Mouse (Mus musculus) gastrocnemius, adult 2 months (tissue): Measurements from ENCODE around the gene Rnf43. TPM values are rescaled to one million over a fixed set of nuclear protein-coding genes. Genes with fewer than 3 reads are reported as not detected.

ENCODE experiments used
- DNase-seq: peaks from one replicate; pipeline ENCODE4 v3.0.0; 2022
- H3K27ac ChIP-seq: fragments of 200-600 bp; 2 replicates; pipeline ENCODE4 v1.8.1; 2022; ENCODE audit warnings: mild to moderate bottlenecking
- H3K4me3 ChIP-seq: fragments of 200-600 bp; 2 replicates; pipeline ENCODE4 v1.8.1; 2022; ENCODE audit warnings: mild to moderate bottlenecking, moderate library complexity
- CTCF ChIP-seq: fragments of 200-600 bp; IDR thresholded peaks from 2 replicates; pipeline ENCODE4 v1.8.1; 2022; ENCODE audit warnings: antibody characterized with exemption, mild to moderate bottlenecking, moderate library complexity
- intact Hi-C: fragments of 180-260 bp; cut with DNase I; formaldehyde crosslinking; loops from one replicate; pipeline ENCODE4 v1.15.1; 2025
- total RNA-seq, 2 experiments: library from RNA; stranded (reverse); gene quantifications; 2 replicates each; pipeline ENCODE4 v1.2.3; 2021

Gene Rnf43
- total RNA-seq, 2 experiments from 2014 or later, result 0.39 to 0.89 TPM

GRCm38 (mm10) chr11:87682096-87682495 lies 19.6 kb downstream of the Rnf43 start:
- no peak for DNase-seq
- intact Hi-C loops, result no loop called here
- no peak for TF ChIP-seq CTCF
- Histone ChIP-seq H3K4me3 (no peak overlapping the region), H3K27ac (no peak overlapping the region)

- no peak for DNase-seq
- Histone ChIP-seq H3K4me3 (no peak overlapping the region), H3K27ac (no peak overlapping the region)
- intact Hi-C loops, result no loop called here
- TF ChIP-seq CTCF, result no peak
These were observed 20.5 kb downstream of the Rnf43 start for GRCm38 (mm10) chr11:87682838-87683571.

- no peak for TF ChIP-seq CTCF
- intact Hi-C loops, result no loop called here
- Histone ChIP-seq H3K27ac (no peak overlapping the region), H3K4me3 (no peak overlapping the region)
- no peak for DNase-seq
These were observed 23.9 kb downstream of the Rnf43 start for GRCm38 (mm10) chr11:87686407-87686806.

- intact Hi-C loops, result no loop called here
- DNase-seq, result no peak
- Histone ChIP-seq H3K27ac (no peak overlapping the region), H3K4me3 (no peak overlapping the region)
- TF ChIP-seq CTCF, result no peak
These were observed 25.0 kb downstream of the Rnf43 start for GRCm38 (mm10) chr11:87687246-87688225.

- no peak overlapping the region for H3K27ac ChIP-seq
- no peak for TF ChIP-seq CTCF
- H3K4me3 ChIP-seq, result no peak overlapping the region
- no peak for DNase-seq
- intact Hi-C loops, result no loop called here
These were observed 26.1 kb downstream of the Rnf43 start for GRCm38 (mm10) chr11:87688478-87689203.

- TF ChIP-seq CTCF, result no peak
- Histone ChIP-seq H3K4me3 (no peak overlapping the region), H3K27ac (no peak overlapping the region)
- no peak for DNase-seq
- intact Hi-C loops, result no loop called here
These were observed 26.9 kb downstream of the Rnf43 start for GRCm38 (mm10) chr11:87689402-87689808.

- Histone ChIP-seq H3K27ac (no peak overlapping the region), H3K4me3 (no peak overlapping the region)
- intact Hi-C loops, result no loop called here
- DNase-seq, result no peak
- no peak for TF ChIP-seq CTCF
These were observed 27.7 kb downstream of the Rnf43 start for GRCm38 (mm10) chr11:87690054-87690740.

- DNase-seq, result no peak
- Histone ChIP-seq H3K4me3 (no peak overlapping the region), H3K27ac (no peak overlapping the region)
- TF ChIP-seq CTCF, result no peak
- intact Hi-C loops, result no loop called here
These were observed 34.7 kb downstream of the Rnf43 start for GRCm38 (mm10) chr11:87697131-87697682.

- intact Hi-C loops, result no loop called here
- no peak overlapping the region for H3K27ac ChIP-seq
- no peak overlapping the region for H3K4me3 ChIP-seq
- no peak for TF ChIP-seq CTCF
- DNase-seq, result no peak
These were observed 35.6 kb downstream of the Rnf43 start for GRCm38 (mm10) chr11:87698126-87698525.

- no peak for DNase-seq
- Histone ChIP-seq H3K27ac (no peak overlapping the region), H3K4me3 (no peak overlapping the region)
- intact Hi-C loops, result no loop called here
- no peak for TF ChIP-seq CTCF
These were observed 38.6 kb downstream of the Rnf43 start for GRCm38 (mm10) chr11:87701108-87701507.

GRCm38 (mm10) chr11:87701877-87702620 lies 39.5 kb downstream of the Rnf43 start:
- Histone ChIP-seq H3K4me3 (no peak overlapping the region), H3K27ac (no peak overlapping the region)
- intact Hi-C loops, result no loop called here
- no peak for DNase-seq
- no peak for TF ChIP-seq CTCF
